Mouse (Mus musculus): ENCODE data around the gene Hmcn1. TPM values are rescaled to one million over a fixed set of nuclear protein-coding genes. Genes with fewer than 3 reads are reported as not detected.

The Hmcn1 gene
- total RNA-seq, 2 experiments from 2014 or later: 24.6 to 25.6 TPM

DNA sequence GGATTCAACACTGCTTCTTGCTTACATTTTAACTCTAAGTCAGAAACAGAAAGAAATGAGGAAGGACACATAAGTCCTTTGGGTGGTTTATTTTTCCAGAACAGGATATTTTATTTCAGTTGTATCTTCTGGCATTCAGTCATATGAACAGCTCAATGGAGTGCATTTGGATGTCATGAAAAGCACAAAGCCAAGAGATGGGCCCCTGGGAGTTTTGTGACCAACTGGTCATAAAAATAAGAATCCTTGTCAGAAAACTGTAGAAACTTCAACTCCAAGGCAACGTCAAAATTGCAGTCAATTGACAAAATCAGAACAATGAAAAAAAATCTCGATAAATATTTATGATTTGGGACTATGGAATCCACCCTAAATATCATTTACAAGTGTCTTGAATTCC lies 83.6 kb downstream of the Hmcn1 start:
- intact Hi-C loops (cut with DNase I): no loop called here
- DNase-seq: peak; percentile 35 to 53

DNA sequence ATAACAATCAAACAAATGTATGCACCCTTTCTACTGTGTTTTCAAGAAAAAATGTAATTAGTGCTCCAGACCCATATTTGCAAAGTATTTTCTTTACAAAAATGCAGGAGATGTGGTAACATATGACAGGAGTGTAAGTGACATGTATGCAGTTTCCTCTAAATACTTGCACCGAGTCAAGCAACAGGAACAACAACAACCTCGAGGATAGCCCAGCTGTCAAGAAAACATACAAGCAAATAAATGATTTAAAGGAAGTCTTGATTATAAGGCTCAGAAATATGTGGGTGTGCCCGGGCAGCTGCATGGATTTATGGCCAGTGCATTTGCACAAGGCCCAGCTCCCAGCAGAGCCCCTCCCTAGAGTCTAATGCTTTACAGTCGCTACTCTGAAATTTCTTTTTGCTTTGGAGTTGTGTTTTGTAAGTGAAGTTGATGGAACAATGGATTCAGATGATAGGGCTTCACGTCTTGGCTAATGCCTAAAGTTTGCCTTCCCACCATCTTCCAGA lies 99.5 kb downstream of the Hmcn1 start:
- intact Hi-C loops (cut with DNase I): no loop called here
- no peak for DNase-seq

DNA sequence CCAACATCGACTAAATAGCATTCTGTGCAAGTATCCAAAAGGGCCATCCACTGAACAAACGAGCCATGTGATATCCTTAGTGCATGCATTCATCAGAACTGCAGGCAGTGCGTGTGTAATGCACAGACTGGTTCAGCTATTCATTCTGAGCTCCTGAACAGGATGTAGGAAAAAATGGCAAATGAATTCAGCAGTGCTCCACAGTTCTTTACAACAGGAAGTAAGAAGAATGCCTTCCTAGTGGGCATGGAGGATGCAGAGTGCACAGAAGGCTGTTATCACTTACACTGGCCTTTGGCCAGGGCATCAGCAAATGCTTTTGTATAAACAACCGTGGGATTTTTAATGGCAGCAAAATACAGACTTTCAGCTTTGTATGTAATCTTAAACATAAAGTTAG lies 103.2 kb downstream of the Hmcn1 start:
- no peak for DNase-seq
- intact Hi-C loops (cut with DNase I): no loop called here

DNA sequence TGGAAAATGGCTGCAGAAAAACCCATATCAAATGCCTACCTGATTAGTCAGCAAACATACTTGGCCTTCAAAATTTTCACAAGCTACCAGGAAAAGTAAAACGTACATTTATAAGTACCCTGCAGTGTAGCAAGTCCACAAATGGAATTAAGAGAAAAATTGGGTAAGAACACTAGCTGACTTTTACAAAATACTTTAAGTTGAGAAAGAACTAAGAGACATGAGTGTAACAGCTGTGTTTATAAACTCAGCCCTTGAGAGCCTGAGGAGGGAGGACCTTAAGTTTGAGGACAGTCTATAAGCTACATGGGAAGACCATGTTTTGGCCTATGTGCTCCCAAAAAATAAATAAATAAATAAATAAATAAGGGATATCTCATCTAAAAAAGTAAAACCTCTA lies 107.0 kb downstream of the Hmcn1 start:
- intact Hi-C loops (cut with DNase I): no loop called here

DNA sequence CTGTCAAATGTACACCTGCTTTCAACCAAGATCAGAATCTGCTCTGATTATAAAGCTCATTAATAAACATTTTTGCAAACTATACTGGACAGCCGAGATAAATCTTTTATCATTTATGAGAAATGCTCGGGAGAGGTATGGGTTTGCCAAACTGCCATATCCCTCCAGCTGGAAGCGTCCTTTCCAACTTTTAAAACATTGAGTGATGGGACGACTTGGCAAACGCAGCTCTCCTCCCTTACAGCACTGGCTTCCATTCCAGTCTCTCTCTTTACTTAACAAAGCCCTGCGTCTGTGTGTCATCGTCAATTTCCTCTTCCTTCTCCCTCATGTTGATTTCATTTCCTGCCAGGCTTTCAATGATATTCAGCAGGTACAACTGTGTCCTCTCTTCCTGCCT lies 114.8 kb downstream of the Hmcn1 start:
- intact Hi-C loops (cut with DNase I): loop anchor here (5.0 kb wide), 1 partner anchor 39 kb away; no protein-coding TSS in a partner anchor
- DNase-seq: peak in 1 of 2 experiments; percentile 33

More for the DNA sequence above, 107.0 kb downstream of the Hmcn1 start:
- DNase-seq: no peak

DNA sequence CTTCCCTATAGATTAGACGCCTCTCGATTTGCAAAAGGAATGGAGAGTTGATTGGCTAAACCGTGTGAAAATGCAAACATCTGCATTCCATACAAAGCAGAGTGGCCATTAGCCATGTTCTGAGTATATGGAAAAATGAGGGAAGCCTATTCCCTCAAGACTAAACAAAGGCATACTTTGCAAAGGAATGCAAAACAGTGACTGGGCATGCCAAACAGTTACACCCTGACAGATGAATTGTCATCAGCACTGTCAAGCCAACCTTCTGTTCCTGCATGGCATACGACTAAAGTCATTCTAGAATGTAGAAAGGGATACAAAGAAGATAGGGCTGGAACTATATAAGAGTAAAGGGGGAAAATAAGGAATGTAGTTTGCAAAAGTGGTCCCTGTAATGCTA lies 115.3 kb downstream of the Hmcn1 start:
- intact Hi-C loops (cut with DNase I): loop anchor here (5.0 kb wide), 1 partner anchor 39 kb away; no protein-coding TSS in a partner anchor
- DNase-seq: no peak

DNA sequence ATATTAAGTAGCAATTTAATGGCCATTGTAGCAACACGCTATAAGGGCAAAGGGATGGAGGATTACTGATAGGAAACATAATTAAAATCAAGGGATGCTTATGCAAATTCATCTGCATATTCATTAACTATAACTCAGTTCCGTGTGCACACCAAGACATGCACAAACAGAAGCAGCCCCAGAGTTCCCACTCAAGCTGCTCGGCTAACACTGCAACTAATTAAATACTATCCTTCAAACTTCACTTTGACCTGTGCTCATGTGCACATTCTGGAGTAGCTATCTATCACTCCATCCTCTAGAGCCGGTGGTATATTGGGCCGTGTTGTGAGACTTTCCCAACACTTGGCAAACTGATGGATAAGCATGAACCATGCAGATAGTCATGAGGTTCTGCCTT lies 119.2 kb downstream of the Hmcn1 start:
- intact Hi-C loops (cut with DNase I): no loop called here
- no peak for DNase-seq

DNA sequence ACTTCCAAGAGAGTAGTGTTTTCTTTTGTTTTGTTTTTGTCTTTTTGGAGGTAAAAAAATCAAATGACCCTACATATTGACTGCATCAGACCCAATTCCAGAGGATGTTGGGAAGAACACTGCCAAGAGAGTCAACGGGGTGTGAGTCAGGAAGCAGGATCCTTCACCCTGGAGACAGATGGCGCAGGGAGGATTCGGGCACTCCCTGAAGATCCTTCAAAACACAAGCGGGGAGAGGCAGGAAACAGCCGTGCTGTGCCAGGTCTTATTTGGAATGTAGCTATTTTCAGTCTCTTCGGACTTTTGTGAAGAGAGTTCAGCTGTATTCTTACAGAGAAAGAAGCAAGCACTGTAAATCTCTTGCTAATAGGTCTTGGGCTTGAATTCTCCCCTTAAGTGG lies 120.0 kb downstream of the Hmcn1 start:
- DNase-seq: peak; percentile 48 to 58
- intact Hi-C loops (cut with DNase I): no loop called here

DNA sequence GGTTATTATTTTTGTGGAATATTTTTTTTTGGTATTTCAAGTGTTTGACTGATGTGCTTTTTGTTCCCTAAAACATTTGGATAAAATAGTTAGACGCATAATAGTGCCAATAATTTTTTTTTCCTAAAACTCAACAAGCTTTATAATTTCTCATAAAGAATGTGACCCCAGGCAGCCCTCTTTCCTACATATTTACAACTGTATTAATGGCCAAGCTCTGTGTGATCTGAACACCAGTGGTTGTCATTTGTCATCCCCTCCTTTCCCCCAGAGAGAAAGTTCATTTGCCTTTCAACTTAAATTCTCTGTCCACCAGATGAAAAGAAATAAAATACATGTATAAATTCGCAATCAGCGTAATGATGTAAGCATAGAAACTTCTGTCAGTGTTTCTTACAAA lies 121.1 kb downstream of the Hmcn1 start:
- intact Hi-C loops (cut with DNase I): no loop called here
- DNase-seq: no peak

DNA sequence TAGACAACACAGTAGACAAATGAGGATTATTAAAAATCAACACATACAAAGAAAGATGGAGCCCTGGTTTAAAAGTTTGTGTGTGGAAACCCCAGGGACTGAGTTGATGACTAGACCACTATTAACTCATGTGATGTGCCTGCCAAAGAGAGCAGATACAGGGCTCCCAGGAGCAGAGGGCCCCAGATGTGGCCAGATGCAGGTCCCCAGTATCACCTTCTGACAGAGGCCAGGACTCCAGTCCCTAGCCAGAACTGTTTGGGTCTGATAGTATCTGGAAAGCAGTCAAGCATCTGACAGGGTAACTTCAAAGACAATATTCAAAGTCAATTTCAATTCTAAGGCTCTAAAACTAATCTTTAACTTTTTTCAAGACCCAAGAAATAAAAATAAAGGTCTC lies 124.0 kb downstream of the Hmcn1 start:
- intact Hi-C loops (cut with DNase I): no loop called here
- no peak for DNase-seq

DNA sequence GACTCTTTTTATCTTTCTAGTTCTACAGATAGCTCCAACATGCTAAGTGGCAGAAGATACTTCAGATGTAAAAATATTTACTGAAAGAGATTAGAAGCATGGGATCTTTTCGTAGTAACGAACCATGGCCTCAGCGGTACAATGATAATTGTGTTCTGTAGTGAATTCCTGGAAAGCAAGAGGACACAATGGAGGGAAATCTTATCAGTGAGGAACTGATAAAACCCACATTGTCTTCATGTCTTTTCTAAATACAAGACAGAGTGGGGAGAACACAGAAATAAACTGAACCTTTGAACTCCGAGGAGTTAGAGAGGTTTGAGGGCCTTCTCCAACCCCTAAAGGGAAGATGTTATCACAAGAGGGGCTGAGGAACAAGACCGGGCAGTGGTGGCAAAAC lies 126.6 kb downstream of the Hmcn1 start:
- DNase-seq: no peak
- intact Hi-C loops (cut with DNase I): no loop called here

DNA sequence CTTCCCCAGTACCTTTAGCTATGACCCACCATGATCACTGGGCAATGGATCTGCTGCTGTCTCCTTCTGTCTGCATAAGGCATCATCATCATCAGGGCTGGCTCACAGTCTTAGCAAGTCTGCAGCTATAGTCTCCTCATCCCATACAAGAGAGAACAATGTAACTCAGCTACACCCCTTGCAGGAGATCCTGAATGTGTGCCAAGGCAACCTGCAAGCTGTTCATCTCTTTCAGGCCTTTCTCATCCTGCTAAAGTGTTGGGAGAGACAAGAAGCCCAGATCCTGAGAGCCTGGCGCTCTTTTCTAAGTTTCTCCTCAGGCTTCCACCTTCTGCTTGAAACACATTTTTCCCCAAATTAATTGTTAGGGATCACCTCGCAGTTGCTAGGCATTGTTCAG lies 135.5 kb downstream of the Hmcn1 start:
- intact Hi-C loops (cut with DNase I): no loop called here
- no peak for DNase-seq

DNA sequence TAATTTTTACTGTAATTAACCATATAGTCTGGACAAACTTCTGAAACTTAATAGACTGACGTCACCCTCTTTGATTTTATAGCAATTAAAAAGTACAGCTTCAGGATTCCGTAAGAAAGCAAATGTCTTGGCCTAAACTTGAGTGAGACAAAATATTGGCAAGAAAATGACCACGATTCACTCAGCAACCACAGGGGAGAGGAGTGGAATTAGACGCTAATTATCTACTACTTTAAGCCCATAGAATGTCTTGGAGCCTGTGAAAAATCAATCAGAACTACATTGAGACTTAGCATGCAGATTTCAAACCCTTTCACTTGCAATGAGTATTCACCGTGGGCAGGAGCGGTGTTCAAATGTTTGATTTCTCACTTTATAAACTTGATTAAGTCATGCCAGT lies 159.8 kb downstream of the Hmcn1 start:
- intact Hi-C loops (cut with DNase I): no loop called here
- DNase-seq: no peak

DNA sequence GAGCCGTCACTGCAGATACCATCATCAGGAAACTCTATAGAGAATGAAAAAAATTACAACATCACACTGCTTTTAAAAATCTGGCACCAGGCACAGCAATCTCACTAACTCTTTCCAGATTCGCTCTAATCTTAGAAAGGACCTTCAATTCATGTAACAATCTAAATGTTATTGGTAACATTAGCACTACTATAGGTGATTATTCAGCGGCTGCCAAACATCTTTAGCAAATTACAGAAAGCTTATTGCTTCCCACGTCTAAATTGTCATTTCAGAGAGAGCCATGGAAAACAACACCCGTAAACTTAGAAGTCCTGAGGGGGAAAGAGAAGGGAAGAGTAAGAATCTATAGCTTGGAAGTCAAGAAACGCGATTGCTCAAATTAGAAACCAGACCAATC lies 163.4 kb downstream of the Hmcn1 start:
- DNase-seq: no peak
- intact Hi-C loops (cut with DNase I): loop anchor here (5.0 kb wide), 1 partner anchor 177 kb away; no protein-coding TSS in a partner anchor

DNA sequence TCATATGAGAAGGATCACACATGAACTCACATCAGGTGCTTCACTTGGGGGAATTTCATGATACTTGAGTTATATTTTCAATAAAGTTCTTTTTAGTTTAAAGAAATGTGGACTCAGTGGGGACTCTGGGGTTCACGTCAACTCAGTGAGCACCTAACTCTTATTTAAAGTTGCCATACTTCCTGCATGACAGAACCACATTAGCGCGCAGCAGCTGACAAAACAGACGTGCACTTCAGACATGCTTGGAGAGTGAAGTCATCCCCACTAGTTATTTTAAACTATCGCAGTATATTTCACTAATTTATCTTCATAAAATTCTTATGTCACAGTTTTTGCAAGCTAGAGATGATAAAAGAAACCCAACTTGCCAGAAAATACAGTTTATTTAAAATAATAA lies 166.1 kb downstream of the Hmcn1 start:
- no peak for DNase-seq
- intact Hi-C loops (cut with DNase I): loop anchor here (5.0 kb wide), 1 partner anchor 180 kb away; no protein-coding TSS in a partner anchor

DNA sequence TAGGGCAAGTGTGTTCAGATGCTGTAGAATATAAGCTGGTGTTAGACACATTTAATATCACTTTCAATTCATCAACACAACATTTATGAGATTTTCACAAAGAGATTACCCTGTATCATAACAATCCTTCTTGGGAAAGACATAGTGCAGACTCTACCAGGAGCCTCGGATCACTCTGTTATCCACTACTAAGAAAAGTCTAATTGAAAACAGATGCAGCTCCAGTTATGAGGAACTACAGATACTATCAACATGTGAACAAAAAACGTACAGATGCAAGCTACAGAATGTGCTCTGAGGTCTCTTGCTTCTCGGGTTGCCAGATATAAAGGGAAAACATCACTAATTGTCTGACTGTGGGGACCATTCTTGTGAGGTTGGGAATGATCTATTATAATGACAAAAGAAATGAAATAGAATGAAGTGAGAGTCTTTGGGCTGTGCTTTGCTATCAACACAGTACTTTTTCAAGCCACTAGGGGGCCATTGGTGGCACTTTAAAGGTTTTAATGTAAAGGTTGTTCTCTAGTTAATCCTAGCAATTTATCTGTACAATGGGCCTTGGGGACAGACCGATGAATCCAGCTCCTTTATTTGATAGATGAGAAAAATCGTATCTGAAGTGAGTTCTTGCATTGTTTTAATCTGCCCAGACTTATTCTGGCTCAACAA lies 168.8 kb downstream of the Hmcn1 start:
- no peak for DNase-seq
- intact Hi-C loops (cut with DNase I): loop anchor here (5.0 kb wide), 1 partner anchor 183 kb away; no protein-coding TSS in a partner anchor

DNA sequence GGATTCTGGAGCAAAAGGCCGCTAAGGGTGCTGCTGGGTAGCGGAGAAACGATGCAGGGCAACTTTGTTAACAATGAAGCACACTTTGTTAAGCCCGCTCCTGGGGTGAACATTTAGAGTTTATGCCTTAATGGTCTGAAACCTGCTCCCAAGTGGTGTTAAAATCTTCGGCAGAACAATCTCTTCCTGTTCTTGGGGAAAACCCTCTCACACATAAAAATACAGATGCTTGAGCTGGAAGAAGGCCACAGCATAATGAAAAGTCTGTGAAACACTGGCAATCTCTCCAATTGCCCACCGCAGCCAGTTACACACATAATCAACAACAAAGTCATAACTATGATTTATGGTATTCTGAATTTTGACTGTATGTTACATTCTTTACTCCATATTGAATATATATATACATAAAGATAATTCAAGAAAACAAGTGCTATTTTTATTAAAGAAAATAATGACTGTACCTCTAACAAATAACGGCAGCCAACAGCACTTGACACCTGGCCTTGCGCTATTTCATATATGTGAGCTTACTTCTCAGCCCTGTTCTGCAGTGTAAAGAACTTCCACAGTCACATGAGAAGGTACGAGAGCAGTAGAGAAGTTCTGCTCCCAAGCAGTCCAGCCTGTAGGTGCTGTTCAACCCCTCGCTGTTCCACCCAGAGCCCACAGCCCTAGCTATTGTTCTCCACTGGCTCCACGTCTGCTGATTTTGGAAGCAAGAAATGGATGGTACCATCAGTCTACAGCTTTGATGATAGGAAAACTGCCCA lies 177.0 kb downstream of the Hmcn1 start:
- no peak for DNase-seq
- intact Hi-C loops (cut with DNase I): no loop called here

DNA sequence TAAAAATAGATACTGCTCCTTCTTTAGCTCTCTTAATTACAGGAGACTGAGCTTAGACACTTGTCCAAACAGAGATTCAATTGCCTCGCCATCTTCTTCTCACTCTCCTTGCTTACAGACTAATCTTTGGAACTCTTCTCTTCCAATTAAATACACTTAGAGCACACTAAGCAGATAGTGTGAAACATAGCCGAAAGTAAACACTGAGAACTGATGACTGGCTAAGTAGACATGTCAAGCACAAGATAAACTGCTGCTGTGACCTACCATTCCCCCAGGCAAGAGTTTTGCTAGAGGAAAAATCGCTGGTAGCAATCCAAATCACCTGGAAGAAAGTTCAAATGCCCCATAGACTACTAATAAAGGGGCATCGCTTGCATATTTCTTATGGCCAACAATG lies 178.3 kb downstream of the Hmcn1 start:
- no peak for DNase-seq
- intact Hi-C loops (cut with DNase I): no loop called here

DNA sequence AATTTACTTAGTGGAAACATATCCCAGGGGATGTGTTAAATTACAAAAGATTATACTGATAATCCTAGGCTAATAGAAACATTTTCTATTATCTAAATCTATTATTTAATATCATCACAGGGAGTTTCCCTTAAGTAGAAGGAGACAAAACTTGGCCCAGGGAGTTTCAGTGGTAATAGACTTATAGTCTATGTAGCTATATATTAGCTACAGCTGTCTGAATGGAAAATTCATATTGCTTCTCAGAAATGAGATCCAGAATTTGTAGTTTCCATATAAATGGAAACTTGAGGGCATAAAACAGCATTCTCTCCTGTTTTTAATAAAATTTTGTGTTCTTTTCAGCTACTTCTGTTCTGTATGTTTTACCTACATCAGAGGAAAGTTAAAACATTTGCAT lies 179.9 kb downstream of the Hmcn1 start:
- DNase-seq: no peak
- intact Hi-C loops (cut with DNase I): no loop called here

DNA sequence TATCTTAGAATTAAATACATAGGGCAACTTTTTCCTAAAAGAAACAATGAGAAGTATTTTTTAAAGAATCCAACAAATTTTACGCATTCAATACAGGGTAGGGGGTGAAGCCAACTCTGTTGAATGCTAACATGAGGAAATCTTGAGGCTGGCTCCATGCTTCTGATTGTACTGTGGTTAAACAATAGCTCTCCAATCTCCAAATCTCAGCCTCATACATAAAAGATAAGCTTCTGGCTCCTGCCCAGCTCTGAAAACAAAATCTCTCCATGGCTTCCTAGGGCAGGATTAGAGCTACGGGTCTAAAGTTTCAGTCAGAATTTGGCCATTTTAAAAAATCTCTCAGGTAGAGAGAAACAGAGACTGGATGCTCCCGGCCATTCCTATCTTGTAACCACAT lies 186.4 kb downstream of the Hmcn1 start:
- intact Hi-C loops (cut with DNase I): no loop called here
- no peak for DNase-seq

DNA sequence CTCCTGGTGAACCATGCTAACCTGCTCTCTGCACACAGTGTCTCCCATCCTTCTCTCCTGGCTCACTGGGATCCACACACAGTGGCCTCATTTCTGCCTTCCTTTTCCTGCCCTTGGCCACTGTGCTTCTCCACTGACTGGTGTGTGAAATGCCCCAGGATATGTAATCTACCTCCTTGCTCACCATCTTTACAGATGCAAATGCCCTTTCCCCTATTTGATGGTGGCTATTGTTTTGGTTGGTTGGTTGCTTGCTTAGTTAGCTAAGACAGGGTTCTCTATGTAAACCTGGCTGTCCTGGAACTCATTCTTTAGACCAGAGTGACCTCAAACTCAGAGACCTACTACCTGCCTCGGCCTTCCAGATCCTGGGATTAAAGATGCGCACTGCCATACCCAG lies 187.8 kb downstream of the Hmcn1 start:
- intact Hi-C loops (cut with DNase I): no loop called here
- no peak for DNase-seq

Data from heart, postnatal 14 days (tissue).